Mouse (Mus musculus) heart, adult 2 months (tissue): ENCODE results near the gene Plekhd1. TPM values are rescaled to one million over a fixed set of nuclear protein-coding genes. Genes with fewer than 3 reads are reported as not detected.

ENCODE experiments used
- DNase-seq, 2 experiments: peaks; one replicate each; pipeline ENCODE4 v3.0.0; 2021
- H3K27ac ChIP-seq: fragments of 200-600 bp; 2 replicates; pipeline ENCODE4 v1.8.1; 2022
- H3K27me3 ChIP-seq: fragments of 200-500 bp; 2 replicates; pipeline ENCODE4 v1.6.1; 2012; ENCODE audit warnings: mild to moderate bottlenecking, low read length, inconsistent platforms, mixed read lengths; ENCODE audit not compliant: control insufficient read depth, insufficient read depth
- H3K36me3 ChIP-seq: fragments of 200-500 bp; 2 replicates; pipeline ENCODE4 v1.6.1; 2012; ENCODE audit warnings: low read length, inconsistent platforms; ENCODE audit not compliant: control insufficient read depth, insufficient read depth
- H3K4me1 ChIP-seq: fragments of 200-500 bp; 2 replicates; pipeline ENCODE4 v1.6.1; 2011; ENCODE audit warnings: low read length; ENCODE audit not compliant: control insufficient read depth, insufficient read depth
- H3K4me3 ChIP-seq: fragments of 200-600 bp; 2 replicates; pipeline ENCODE4 v1.8.1; 2022
- H3K79me2 ChIP-seq: fragments of 200-500 bp; replicated peaks from 2 replicates; pipeline ENCODE4 v1.6.1; 2012; ENCODE audit warnings: mild to moderate bottlenecking, inconsistent platforms, low read length, moderate library complexity, mixed read lengths; ENCODE audit not compliant: control insufficient read depth, insufficient read depth
- H3K9ac ChIP-seq: fragments of 200-500 bp; 2 replicates; pipeline ENCODE4 v1.6.1; 2012; ENCODE audit warnings: low read depth, mild to moderate bottlenecking, control low read depth, inconsistent platforms, low read length, mixed read lengths
- CTCF ChIP-seq: fragments of 200-600 bp; IDR thresholded peaks from 2 replicates; pipeline ENCODE4 v1.8.1; 2022; ENCODE audit warnings: antibody characterized with exemption, mild to moderate bottlenecking, moderate library complexity
- EP300 ChIP-seq: fragments of 200-500 bp; IDR thresholded peaks from 2 replicates; pipeline ENCODE4 v1.6.1; 2011; ENCODE audit warnings: low read depth, low read length, control low read depth; ENCODE audit not compliant: insufficient read depth
- POLR2A ChIP-seq: fragments of 200-500 bp; IDR thresholded peaks from 2 replicates; pipeline ENCODE4 v1.6.1; 2011; ENCODE audit warnings: mild to moderate bottlenecking, low read depth, low read length, control low read depth; ENCODE audit not compliant: insufficient read depth
- WGBS: fragments of 180-500 bp; shearing (Covaris S2); methylation state at CpG from one replicate; pipeline ENCODE4 v1.1.7; 2018; 5-methylcytosine and 5-hydroxymethylcytosine counted together
- intact Hi-C: fragments of 180-260 bp; cut with DNase I; formaldehyde crosslinking; loops from one replicate; pipeline ENCODE4 v1.15.1; 2025
- polyA plus RNA-seq: library from polyadenylated mRNA; depleted of rRNA; stranded (reverse); fragments of >200 nt; gene quantifications from 2 replicates; pipeline ENCODE4 v1.2.3, GENCODE M21; 2012
- total RNA-seq, 2 experiments: library from RNA; stranded (reverse); gene quantifications; 2 replicates each; pipeline ENCODE4 v1.2.3; 2021

The Plekhd1 gene
- total and polyA plus RNA-seq, 3 experiments: 0.27 TPM; not detected in 2

DNA sequence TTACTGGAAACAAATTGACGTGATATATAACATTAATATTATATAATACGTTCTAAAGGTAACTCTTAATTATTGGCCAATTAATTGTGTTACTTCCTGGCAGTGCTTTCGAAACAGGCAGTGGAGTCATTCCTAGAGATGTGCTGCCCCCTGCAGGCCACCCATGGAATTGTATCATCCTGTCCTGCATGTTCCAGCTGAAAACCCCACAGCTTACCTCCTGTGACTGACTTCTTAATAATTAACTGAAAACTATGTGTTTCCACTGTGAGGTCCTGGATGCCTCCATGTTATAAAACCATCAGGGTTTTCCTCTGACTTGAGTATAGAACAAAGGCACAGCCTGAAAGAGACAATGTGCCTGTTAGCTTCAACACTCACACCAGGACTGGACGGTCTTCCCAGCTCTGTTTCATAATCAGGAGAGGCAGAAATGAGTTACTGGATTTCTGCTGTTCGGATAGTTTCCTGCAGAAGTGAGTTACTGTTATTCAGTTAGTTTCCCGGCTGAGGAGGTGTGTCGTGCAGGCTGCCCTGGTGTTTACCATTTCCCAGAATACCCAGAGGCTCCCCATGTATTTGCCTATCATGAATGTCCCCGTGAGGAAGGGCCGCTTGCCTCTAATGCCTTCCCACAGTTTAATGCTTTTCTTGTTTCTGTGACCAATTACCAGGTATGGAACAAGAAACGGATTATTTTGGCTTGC, 32.6 kb downstream of the Plekhd1 start:
- intact Hi-C loops: loop anchor here (2.0 to 10.0 kb wide), 4 partner anchors 44 to 568 kb away; no protein-coding TSS in a partner anchor
- WGBS: 24% methylated on average over 10 of the region's 10 CpGs
- Histone ChIP-seq H3K79me2 (no peaks in the 10 kb centered on the region), H3K4me3 (no peak overlapping the region), H3K27me3 (no peaks in the 10 kb centered on the region), H3K9ac (no peak overlapping the region), H3K36me3 (no peaks in the 10 kb centered on the region), H3K27ac (no peak overlapping the region), H3K4me1 (no peaks in the 10 kb centered on the region)
- TF ChIP-seq EP300: peak; percentile 77; the same call in 1 of the 2 replicates
- no peak; the same call in none of the 2 replicates for TF ChIP-seq CTCF
- no peak for TF ChIP-seq POLR2A
- DNase-seq: peak; percentile 63 to 85

DNA sequence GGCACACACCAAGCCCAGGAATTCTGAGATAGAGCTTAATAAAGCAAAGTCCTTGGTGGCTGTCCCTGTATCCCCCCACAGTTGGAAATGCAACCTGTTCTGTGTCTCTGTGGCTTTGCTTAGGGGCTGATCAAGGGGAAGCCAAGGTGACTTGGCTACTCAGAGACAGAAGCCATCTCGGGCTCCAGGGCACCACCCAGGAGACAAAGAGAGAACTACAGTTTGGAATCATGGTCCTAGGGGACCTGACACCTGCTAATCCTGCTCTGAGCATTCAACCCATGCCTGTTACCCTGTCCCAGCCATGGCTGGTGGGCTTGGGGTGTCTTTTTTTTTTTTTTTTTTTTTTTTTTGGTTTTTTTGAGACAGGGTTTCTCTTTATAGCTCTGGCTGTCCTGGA, 35.8 kb downstream of the Plekhd1 start:
- Histone ChIP-seq H3K27ac (no peak overlapping the region), H3K79me2 (no peaks in the 10 kb centered on the region), H3K36me3 (no peaks in the 10 kb centered on the region), H3K9ac (no peak overlapping the region), H3K4me1 (no peaks in the 10 kb centered on the region), H3K27me3 (no peaks in the 10 kb centered on the region), H3K4me3 (no peak overlapping the region)
- intact Hi-C loops: loop anchor here (5.0 to 10.0 kb wide), 2 partner anchors 231 to 333 kb away; no protein-coding TSS in a partner anchor
- 14% methylated on average over 1 of the region's 1 CpGs for WGBS
- TF ChIP-seq EP300: no peak
- TF ChIP-seq CTCF: no peak
- TF ChIP-seq POLR2A: no peak
- DNase-seq: no peak

DNA sequence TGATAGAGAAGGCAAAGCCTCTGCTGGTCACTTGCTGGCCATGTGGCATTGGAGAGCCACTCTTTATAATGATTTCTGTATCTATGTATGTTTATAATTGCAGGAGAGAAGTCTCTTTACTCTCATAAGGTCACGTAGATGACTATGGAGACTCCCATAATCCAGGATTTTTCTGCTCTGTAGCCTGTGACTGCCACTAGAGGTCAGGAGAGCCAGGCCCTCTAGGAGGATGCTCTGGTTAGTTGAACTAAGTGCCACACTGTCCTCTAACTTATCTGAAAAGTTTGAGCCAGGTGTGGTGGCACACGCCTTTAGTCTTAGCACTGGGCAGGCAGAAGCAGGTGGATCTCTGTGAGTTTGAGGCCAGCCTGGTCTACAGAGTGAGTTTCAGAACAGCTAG, 36.4 kb downstream of the Plekhd1 start:
- H3K79me2 ChIP-seq: no peaks in the 10 kb centered on the region
- 44% methylated on average over 2 of the region's 2 CpGs for WGBS
- no peaks in the 10 kb centered on the region for H3K4me1 ChIP-seq
- DNase-seq: no peak
- no peak overlapping the region for H3K27ac ChIP-seq
- no peaks in the 10 kb centered on the region for H3K36me3 ChIP-seq
- intact Hi-C loops: loop anchor here (5.0 to 10.0 kb wide), 2 partner anchors 232 to 334 kb away; no protein-coding TSS in a partner anchor
- no peaks in the 10 kb centered on the region for H3K27me3 ChIP-seq
- TF ChIP-seq EP300 (no peak), CTCF (peak; percentile 61)
- no peak overlapping the region for H3K4me3 ChIP-seq
- H3K9ac ChIP-seq: no peak overlapping the region

- DNase-seq: no peak
- intact Hi-C loops: loop anchor here (2.0 to 10.0 kb wide), 3 partner anchors 29 to 335 kb away; no protein-coding TSS in a partner anchor
- TF ChIP-seq POLR2A: no peak
- no peak for TF ChIP-seq CTCF
- no peak for TF ChIP-seq EP300
- no peaks in the 10 kb centered on the region for H3K36me3 ChIP-seq
- H3K27me3 ChIP-seq: no peaks in the 10 kb centered on the region
- no peak overlapping the region for H3K9ac ChIP-seq
- H3K4me1 ChIP-seq: no peaks in the 10 kb centered on the region
- H3K79me2 ChIP-seq: no peaks in the 10 kb centered on the region
- no peak overlapping the region for H3K4me3 ChIP-seq
- no peak overlapping the region for H3K27ac ChIP-seq
- WGBS: 68% methylated on average over 12 of the region's 12 CpGs
Observed at GRCm38 (mm10) chr12:80729758-80730530, 37.6 kb downstream of the Plekhd1 start.

DNA sequence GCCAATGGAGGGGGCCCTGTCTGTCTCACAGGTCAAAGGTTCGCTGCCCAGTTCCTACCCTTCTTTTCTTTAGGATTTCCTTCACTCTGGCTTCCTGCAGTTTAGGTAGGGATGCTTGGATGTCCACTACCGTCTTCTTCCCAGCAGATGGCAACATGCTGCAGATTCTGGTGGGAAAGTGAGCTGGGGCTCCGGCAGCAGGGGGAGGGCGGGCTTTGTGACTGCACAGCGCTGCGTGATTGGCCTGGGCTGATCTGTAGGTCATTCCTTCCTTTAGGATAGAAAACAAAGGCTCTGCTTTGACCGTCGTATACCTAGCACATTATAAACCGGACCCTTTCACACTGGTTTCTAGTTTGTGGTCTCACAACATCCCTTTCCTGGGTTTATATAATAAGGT, 38.2 kb downstream of the Plekhd1 start:
- no peak for TF ChIP-seq EP300
- peak; percentile 66 for TF ChIP-seq CTCF
- TF ChIP-seq POLR2A: no peak
- Histone ChIP-seq H3K27me3 (no peaks in the 10 kb centered on the region), H3K27ac (no peak overlapping the region), H3K79me2 (no peaks in the 10 kb centered on the region), H3K36me3 (no peaks in the 10 kb centered on the region), H3K9ac (no peak overlapping the region), H3K4me3 (no peak overlapping the region), H3K4me1 (no peaks in the 10 kb centered on the region)
- peak; percentile 26 to 31 for DNase-seq
- intact Hi-C loops: loop anchor here (2.0 kb wide), 1 partner anchor 28 kb away; no protein-coding TSS in a partner anchor
- 6% methylated on average over 9 of the region's 9 CpGs for WGBS
